Mouse (Mus musculus) urinary bladder, postnatal 25 days (tissue): Measurements from ENCODE around the gene Gm11007.
"Not testable (repeated sequence)": the region's sequence is repeated elsewhere in the genome, so short reads cannot be mapped to it uniquely, and the experiment has no call there.

Source experiments
- DNase-seq: peaks from one replicate; pipeline ENCODE4 v3.0.0; 2022; ENCODE audit warnings: low spot score

Gene Gm11007

DNA sequence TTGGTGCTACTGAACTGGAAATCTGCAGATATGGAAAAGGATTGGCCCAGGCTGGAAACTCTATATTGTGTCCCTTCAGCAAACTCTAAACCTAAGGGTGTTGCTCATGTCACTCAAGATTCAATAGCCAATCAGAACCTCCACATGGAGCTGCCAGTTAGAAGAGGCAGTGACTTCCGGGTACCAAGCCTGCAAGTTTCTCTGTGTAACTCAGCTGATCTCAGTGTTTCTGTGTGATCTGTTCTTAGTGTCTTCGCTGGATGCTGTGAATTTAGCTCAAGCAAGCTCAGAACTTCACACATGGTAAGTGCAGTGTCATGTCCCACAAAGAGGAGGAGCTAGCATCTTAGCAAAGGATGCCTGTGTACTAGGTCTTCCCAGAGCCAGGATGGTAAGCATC is at the start of gene Gm11007:
TSS of gene Gm11007 (plus strand) at position 301 of the 400 bp plus-strand sequence.
- not testable (repeated sequence) for DNase-seq
